Mouse (Mus musculus) lung, postnatal 36 days (tissue): ENCODE measurements around the gene Ccdc57.
"Not testable (repeated sequence)": the region's sequence is repeated elsewhere in the genome, so short reads cannot be mapped to it uniquely, and the experiment has no call there.

ENCODE experiments used
- DNase-seq: peaks from one replicate; pipeline ENCODE4 v3.0.0; 2022; ENCODE audit warnings: mixed read lengths

Ccdc57 gene

GRCm38 (mm10) chr11:120820546-120820945, 112.1 kb downstream of the Ccdc57 start:
- no peak for DNase-seq

DNA sequence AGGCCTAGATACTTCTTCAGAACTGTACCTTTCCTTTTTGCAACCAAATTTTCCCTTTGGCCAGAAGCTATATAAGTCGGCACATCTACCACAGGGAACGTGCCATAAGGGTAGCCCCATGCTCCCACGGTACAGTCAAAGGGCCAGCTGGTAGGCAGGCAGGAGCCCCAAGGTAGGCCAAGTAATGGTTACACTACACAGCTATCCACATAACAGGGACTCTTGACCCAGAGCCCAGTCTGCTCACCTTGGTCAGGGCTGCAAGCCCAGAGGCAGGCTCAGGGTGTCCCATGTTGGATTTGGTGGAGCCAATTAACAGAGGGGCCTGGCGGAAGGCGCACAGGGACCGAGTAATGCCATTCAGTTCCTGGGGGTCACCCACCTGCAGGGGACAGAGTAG, 113.1 kb downstream of the Ccdc57 start:
- DNase-seq, result no peak

GRCm38 (mm10) chr11:120818251-120818650, 114.4 kb downstream of the Ccdc57 start:
- DNase-seq, result no peak

GRCm38 (mm10) chr11:120817358-120817757, 115.3 kb downstream of the Ccdc57 start:
- DNase-seq, result no peak

- no peak for DNase-seq
Measured at GRCm38 (mm10) chr11:120812068-120812467, 120.6 kb downstream of the Ccdc57 start.

GRCm38 (mm10) chr11:120808010-120808409, 124.7 kb downstream of the Ccdc57 start:
- DNase-seq, result no peak

DNA sequence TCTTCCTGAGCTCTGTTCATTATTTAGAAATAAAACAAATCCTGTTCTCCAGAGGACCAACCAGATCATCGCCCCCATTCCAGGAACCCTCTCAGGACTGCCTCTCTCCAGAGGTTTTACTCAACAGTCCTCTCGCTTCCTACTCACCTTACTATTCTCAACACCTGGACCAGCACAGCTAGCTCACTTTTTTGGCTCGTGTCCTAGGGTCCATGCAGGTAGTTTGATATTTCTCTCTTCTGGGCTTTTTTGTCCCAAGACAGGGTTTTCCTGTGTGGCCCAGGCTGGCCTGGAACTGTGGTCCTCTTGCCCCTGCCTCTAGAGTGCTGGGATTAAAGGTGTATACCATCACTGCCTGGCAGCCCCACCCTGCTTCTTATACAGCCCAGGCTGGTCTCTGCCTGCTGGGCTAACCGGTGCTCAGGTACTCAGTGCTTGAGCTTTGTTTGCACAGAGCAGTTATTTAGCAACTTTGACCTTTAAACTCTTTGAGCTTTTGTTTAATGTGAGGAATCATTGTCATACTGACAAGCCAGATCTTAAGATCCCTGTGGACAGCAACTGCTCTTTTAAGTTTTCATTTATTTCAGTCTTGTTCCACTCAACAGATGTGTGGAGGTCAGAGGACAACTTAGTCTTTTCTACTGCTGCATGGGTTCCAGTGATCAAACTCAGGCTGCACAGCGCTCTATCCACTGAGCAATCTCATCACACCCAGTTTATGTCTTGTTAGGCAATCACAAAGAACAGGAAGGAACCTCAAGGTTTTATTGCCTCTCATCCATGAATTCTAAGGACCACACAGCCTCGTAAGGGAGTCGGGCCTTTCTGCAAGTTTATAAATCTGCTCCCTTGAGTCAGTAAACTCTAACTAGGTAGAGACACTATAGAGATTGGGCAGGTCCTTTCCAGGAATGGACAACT, 127.0 kb downstream of the Ccdc57 start:
- DNase-seq, result no peak

DNA sequence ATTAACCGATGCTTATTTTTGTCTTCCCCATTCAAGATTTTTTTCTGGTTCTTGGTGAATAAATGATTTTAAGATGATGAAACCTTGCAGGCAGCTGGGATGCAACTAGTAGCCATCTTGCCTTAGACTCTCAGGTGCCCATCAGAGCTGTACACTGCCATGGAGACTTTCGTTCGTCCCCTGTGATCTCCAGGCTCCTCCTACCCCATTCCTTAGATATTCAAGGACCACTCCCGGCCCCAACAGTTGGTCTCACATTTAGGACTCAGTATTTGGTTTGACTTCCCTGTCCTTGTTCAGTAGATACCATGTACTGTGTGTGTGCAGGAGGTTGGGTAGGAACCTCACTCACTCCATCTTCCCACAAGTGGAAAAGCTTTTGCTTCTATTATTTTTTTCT, 127.9 kb downstream of the Ccdc57 start:
- no peak for DNase-seq

DNA sequence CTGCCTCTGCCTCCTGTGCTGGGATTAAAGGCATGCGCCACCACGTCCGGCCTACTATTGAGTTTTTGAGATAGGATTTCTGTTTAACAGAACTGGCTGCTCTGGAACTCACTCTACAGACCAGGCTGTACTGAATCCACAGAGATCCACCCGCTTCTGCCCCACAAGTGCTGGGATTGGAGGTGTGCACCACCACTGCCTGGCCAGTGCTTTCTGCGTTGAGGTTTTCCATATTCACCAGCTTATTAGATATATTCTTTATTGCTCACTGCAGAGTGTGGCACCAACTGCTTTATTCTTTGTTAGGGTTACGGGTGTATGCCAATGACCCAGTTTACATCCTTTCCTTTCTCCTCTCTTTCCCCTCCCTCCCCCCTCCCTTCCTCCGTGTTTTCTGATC, 128.4 kb downstream of the Ccdc57 start:
- no peak for DNase-seq

GRCm38 (mm10) chr11:120800061-120800904, 132.4 kb downstream of the Ccdc57 start:
- DNase-seq, result peak; percentile 95

GRCm38 (mm10) chr11:120799316-120799890, 133.3 kb downstream of the Ccdc57 start:
- peak; percentile 64 for DNase-seq

DNA sequence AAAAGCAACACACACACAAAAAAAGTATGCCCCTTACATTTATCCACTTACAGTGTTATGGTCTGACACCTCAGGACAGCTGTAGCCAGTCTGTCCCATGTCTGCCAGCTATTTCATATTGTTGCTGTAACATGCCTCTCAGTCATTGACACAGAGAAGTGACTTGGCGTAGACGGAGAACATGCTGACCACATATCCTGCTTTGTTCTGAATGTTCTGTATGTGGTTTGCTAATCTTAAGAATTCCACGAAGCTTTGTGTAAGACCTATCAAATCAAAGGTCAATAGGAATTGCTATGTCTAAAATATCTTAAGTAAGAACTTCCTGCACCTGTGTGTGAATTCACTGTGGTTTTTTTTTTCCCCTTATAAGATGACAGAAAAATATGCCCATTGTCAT, 134.4 kb downstream of the Ccdc57 start:
- DNase-seq, result peak; percentile 28

DNA sequence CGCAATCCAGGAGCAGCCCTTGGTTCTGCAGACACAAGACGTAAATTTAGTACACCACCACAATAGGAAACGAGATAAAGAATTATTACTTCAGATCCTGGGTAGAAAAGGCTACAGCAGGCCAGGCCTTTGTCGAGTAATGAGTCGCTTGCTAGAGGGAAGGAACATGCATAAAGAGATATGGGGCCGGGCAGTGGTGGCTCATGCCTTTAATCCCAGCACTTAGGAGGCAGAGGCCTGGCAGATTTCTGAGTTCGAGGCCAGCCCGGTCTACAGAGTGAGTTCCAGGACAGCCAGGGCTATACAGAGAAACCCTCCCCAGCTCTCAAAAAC, 136.1 kb downstream of the Ccdc57 start:
- no peak for DNase-seq

- DNase-seq, result peak; percentile 97
Measured at GRCm38 (mm10) chr11:120795756-120796613, 136.7 kb downstream of the Ccdc57 start, which contains the start of gene Dus1l. Gene Dus1l (minus strand): TSS chr11:120796403.

- no peak for DNase-seq
Measured at GRCm38 (mm10) chr11:120792652-120793051, 140.0 kb downstream of the Ccdc57 start.

- no peak for DNase-seq
Measured at GRCm38 (mm10) chr11:120789810-120790209, 142.9 kb downstream of the Ccdc57 start.

DNA sequence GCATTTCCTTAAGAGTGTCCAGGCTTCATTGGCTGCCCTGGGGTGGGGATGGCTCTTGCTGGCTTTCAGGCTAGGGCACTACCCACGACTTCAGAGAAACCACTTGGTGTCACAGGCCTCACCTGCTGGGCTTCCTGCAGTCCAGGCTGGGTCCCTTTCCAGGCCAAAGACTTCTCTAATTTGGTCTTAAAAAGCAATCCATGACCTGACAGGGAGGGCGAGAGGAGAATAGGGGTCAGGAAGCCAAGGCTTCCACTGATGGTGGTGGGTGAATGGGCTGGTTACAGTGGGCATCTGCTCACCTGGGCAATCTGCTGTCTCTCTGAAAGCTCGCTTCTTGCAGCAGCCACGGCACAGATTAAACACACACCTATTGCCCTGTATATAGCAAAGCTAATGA, 143.3 kb downstream of the Ccdc57 start:
- DNase-seq, result no peak

DNA sequence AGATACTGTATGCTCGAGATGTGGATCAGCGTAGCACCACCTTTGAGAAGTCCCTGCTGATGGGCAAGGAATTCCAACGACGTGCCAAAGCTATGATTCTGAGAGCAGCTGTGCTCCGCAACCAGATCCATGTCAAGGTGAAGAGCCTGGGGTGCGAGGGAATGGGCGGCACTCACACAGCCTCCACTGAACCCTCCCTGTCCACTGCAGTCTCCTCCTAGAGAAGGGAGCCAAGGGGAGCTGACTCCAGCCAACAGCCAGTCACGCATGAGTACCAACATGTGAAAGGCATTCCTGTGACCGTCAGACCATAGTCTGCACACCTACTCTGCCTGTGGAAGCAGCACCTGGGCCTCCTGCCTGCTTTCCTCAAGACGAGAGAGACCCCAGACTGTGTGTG, 144.2 kb downstream of the Ccdc57 start:
- DNase-seq, result not testable (repeated sequence)

- no peak for DNase-seq
Measured at GRCm38 (mm10) chr11:120785145-120785544, 147.5 kb downstream of the Ccdc57 start.

- peak; percentile 86 for DNase-seq
Measured at GRCm38 (mm10) chr11:120784064-120784791, 148.4 kb downstream of the Ccdc57 start, which contains the start of the genes Rfng and Gps1. Gene Rfng (minus strand): TSS chr11:120784207. Gene Gps1 (plus strand): TSS chr11:120784272.

DNA sequence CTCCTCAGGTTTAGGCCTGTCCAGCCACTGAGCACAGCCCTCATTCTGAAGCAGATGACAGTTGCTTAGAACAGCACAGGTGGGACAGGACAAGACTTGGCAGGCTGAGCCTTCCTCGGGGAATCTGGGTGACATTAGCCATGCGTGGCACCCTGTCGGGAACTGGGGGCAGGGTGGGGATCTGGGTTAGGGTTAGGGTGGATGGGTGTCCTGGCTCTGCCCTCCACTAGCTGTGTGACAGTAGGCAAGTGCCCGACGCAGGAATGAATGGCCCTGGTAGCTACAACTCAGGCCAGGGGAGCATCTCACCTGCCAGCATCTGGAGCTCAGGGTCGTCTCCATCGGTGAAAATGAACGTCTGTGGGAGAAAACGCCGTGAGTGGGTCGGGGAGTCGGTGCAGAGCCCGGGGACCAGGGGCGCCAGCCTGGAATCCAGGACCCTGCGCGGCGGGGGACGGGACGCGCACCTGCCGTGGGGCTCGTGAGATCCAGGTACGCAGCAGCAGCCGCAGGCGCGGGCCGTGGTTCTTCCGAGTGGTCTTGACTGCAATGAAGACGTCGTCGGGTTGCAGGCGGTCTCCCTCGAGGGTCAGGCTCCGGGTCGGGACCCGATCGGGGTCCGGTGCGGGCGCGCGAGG, 149.1 kb downstream of the Ccdc57 start:
- no peak for DNase-seq
